Mouse (Mus musculus): ENCODE measurements at regions not wholly inside any gene's neighbourhood (a gene's known extent, or its start where the extent isn't known, plus 50 kb on each side); places are given as distances from the start of the nearest gene placed in this dataset.
A peak's percentile ranks its signal among the peaks of the same experiment; 100 is the strongest.

- DNase-seq (ENCODE audit: low spot score), result peak; percentile 25
Observed at GRCm38 (mm10) chr19:21146860-21147390, 125.2 kb upstream of the Zfand5 start.

GRCm38 (mm10) chr19:21144659-21145283, 127.3 kb upstream of the Zfand5 start:
- DNase-seq (ENCODE audit: low spot score), result peak; percentile 36

- DNase-seq (ENCODE audit: low spot score), result no peak
Observed at GRCm38 (mm10) chr19:21143970-21144595, 128.0 kb upstream of the Zfand5 start.

- DNase-seq (ENCODE audit: low spot score), result no peak
Observed at GRCm38 (mm10) chr19:21140456-21140855, 131.6 kb upstream of the Zfand5 start.

- DNase-seq (ENCODE audit: low spot score), result no peak
Observed at GRCm38 (mm10) chr19:21138998-21139495, 133.0 kb upstream of the Zfand5 start.

GRCm38 (mm10) chr19:21136756-21137155, 135.3 kb upstream of the Zfand5 start:
- DNase-seq (ENCODE audit: low spot score), result no peak

GRCm38 (mm10) chr19:21135998-21136380, 136.1 kb upstream of the Zfand5 start:
- no peak for DNase-seq (ENCODE audit: low spot score)

- no peak for DNase-seq (ENCODE audit: low spot score)
Observed at GRCm38 (mm10) chr19:21135297-21135997, 136.6 kb upstream of the Zfand5 start.

GRCm38 (mm10) chr19:21129653-21130052, 142.4 kb upstream of the Zfand5 start:
- DNase-seq (ENCODE audit: low spot score), result no peak

GRCm38 (mm10) chr19:21127079-21127745, 144.9 kb upstream of the Zfand5 start:
- no peak for DNase-seq (ENCODE audit: low spot score)

GRCm38 (mm10) chr19:21126670-21127069, 145.4 kb upstream of the Zfand5 start:
- no peak for DNase-seq (ENCODE audit: low spot score)

- no peak for DNase-seq (ENCODE audit: low spot score)
Observed at GRCm38 (mm10) chr19:21119477-21119876, 152.6 kb upstream of the Zfand5 start.

- no peak for DNase-seq (ENCODE audit: low spot score)
Observed at GRCm38 (mm10) chr19:21118782-21119181, 153.3 kb upstream of the Zfand5 start.

- DNase-seq (ENCODE audit: low spot score), result no peak
Observed at GRCm38 (mm10) chr19:21115693-21116092, 156.4 kb upstream of the Zfand5 start.

- DNase-seq (ENCODE audit: low spot score), result no peak
Observed at GRCm38 (mm10) chr19:21111836-21112235, 157.8 kb upstream of the Tmc1 start.

GRCm38 (mm10) chr19:21108311-21108710, 154.3 kb upstream of the Tmc1 start:
- no peak for DNase-seq (ENCODE audit: low spot score)

GRCm38 (mm10) chr19:21107741-21108140, 153.7 kb upstream of the Tmc1 start:
- no peak for DNase-seq (ENCODE audit: low spot score)

GRCm38 (mm10) chr19:21107275-21107674, 153.3 kb upstream of the Tmc1 start:
- DNase-seq (ENCODE audit: low spot score), result no peak

GRCm38 (mm10) chr19:21106766-21107165, 152.8 kb upstream of the Tmc1 start:
- DNase-seq (ENCODE audit: low spot score), result no peak

- peak; percentile 72 for DNase-seq (ENCODE audit: low spot score)
Observed at GRCm38 (mm10) chr19:21106241-21106669, 152.3 kb upstream of the Tmc1 start.

GRCm38 (mm10) chr19:21105004-21105403, 151.0 kb upstream of the Tmc1 start:
- peak; percentile 13 for DNase-seq (ENCODE audit: low spot score)

GRCm38 (mm10) chr19:21104462-21104936, 150.5 kb upstream of the Tmc1 start:
- peak; percentile 81 for DNase-seq (ENCODE audit: low spot score)

Measured in urinary bladder, postnatal 14 days (tissue).